Mouse (Mus musculus) embryo, embryonic 11 days (tissue): ENCODE results near the gene Orc1.

Source experiments
- DNase-seq: peaks from one replicate; pipeline ENCODE4 v3.0.0-alpha.2; 2015

Orc1 gene

DNA sequence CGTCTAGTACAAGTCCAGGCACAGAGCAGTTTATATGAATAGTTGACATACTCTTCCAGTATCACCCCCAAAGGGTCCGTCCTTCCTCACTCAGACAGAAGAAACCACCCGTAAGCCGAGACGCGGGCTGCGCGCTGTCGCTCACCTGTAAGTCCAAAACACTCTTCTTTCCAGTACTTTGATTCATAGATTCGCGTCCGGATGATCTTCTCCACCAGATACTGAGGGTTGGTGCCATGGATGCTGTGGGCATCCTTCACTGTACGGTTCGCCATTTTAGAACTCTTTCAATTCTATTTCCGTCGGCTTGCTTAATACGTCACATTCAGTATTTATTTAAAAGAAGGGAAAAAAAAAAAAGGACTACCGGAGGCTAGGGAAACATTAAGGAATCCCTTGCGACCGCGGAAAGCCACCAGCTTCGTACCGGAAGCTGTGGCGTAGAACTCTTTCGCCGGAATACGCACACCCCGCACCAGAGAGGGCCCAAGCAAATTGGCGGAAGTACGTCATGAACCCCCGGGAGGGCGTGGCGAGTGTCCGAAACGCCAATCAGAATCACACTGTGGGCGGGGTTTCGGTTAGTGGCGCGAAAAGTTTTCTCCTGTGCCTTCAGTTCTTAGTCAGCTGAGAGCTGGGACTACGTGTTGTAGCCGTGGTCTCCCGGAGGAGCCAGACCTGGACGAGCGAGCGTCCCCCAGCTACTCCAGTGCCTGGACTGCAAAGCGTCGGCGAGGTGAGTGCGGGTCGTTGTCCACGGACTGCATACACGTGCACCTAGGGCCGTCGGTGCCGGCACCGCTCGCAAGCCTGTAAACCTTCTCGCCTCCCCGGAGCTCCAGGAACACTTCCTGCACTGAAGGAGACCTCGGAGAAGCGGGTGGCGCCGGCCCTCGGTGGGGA lies at the start of gene Orc1, which contains the start of gene Prpf38a:
Gene Orc1, plus strand, starts transcription at position 584 of the 903 bp plus-strand sequence.
Gene Prpf38a, minus strand, starts transcription at position 497 of the 903 bp plus-strand sequence.
- peak; percentile 99 for DNase-seq

DNA sequence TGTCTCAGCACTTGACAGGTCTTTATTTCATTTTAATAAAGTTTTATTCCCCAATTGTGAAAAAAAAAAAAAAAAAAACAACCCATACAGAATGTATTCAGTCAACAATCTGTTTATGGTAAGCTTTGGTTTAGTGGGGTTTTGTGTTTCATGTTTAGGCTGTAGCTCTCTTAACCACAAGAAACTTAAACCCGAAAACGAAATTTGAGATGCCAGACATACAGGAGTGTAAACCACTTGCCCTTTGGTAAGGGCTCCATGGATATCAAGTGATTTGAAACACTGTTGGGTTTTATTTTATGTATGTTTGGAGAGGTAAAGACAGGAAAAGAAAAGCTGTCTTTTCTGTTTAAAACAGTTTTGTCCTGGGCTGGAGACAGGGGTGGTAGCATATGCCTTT lies 39.5 kb upstream of the Orc1 start:
- DNase-seq: no peak

DNA sequence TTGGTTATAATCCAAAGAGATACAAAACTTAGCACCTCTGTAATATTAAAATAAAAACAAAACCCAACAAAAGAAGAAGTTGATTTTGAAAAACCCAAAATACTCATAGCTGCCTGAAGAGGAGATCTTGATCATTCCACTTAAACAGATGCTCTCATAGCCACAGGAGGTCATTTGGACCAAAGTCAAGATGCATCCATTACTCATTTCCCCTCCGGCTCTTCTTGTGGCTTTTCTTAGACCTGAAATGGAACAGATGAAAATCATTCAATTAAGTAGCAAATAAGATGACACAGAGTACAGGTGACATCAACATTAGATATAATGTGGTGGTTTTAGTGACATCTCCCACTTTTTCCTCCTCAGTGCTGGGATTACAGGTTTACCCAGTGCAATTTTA lies 14.2 kb upstream of the Orc1 start:
- no peak for DNase-seq

DNA sequence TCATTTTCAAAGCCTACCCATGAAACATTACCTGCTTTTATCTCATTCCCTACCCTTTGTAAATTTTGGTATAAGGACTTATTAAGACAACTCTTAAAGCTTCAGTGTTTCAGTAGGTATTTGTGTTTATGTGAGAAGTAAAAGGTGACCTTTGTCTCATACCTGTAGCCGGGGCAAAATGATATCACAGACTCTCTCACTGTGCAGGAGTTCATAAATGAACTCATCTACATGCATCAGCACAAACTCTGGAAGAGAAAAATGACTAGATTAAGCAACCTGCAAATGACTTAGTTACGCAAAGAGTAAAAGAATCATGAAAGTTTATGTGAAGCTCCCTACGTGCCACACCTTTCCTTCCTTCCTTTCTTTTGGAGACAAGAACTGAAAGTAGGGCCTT lies 6.6 kb upstream of the Orc1 start:
- no peak for DNase-seq

DNA sequence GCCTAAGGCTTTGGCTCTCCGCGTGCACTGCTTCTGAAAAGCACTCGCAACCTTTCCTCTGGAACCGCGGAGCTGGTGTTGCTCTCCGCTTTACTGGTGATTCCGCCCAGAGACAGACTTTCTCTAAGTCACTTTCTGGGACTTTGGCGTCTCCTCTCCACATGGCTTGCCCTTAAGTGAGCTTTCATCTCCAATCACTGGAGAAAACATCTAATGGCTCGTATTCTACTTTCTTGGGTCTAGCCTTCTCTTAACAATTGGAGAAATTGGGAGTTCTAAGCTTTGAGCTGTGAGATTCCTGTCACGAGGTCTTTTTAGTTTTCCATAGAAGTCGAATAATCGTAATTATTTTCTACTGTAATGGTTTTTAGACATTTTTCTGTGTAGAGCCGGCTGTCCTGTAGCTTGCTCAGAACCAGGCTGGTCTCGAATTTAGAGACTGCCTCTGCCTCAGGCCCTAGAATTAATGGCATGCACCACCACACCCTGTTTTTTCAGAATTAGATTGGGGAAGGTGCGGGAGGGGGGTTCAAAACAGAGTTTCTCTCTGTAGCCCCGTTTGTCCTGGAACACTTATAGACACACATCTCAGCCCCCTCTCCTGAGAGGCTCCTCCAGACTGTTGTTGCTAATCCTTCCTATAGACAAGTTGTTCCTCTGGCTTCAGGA lies 654 bp downstream of the Orc1 start:
- DNase-seq: peak; percentile 5

DNA sequence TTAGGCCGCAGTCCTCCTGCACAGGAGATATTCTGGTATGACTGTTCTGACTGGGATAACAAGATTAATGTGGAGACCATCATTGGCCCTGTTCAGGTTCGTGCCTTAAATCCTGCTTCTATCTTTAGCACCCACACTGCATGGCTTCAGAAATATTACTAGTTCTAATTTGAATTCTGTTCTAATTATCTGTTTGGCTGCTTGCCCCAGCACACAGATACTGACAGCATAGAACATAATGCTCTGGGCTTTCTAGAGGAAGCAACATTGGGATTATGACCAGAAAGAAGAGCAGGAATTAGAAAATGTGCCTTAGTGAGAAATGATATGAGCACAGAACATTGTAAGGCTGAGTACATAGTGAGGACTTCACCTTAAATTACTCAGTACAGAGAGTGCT lies 14.2 kb downstream of the Orc1 start:
- no peak for DNase-seq

DNA sequence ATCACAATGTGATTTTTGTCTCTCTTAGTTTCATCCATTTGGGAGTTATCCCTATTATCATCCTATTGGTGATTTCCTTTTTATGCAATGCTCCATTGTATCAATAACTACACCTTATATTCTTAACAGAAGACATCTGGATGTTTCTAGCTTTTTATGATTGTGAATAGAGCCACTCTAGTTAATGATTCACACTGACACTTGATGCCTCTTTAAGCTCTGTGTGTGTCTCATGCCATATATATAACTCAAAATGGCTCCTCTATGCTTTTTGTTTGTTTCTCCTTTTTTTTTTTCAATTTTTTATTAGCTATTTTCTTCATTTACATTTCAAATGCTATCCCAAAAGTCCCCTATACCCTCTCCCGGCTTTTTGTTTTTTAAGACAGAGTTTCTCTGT lies 16.6 kb downstream of the Orc1 start:
- DNase-seq: no peak

DNA sequence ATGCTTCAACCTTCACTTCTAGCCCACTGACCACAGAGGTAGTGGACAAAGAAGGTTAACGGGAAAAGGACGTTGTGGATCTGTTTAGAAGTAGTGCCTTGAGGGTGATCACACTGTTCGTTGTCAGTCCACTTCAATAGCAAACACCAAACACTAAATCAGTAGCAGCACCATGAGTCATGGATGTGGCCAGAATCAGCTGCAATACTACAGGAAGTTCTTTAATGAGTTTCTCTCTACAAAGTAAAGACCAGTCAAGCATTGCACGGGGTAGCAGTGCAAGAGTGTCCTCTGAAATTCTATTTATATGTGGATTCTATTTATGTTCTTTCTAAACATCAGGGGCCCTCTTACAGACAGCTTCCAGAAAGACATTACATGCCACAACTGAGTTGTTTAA lies 19.1 kb downstream of the Orc1 start:
- no peak for DNase-seq

DNA sequence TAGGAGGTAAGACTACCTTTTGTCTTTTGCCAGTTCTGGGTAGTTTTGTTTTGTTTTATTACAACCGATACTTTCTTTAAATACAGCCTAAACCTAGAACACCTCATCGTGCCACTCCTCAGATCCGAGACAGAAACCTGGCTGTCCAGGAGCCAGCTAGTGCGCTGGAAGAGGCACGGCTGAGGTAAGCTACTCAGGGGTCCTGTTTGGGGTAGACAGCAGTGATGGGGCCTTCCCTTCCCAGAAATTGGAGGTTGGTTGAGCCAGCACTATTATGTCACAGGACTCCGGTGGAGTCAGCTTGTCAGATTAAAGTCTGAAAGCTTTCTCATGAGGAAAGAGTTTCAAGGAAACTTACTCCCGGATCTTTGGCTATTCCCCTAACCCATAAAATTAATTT lies 22.6 kb downstream of the Orc1 start:
- no peak for DNase-seq

DNA sequence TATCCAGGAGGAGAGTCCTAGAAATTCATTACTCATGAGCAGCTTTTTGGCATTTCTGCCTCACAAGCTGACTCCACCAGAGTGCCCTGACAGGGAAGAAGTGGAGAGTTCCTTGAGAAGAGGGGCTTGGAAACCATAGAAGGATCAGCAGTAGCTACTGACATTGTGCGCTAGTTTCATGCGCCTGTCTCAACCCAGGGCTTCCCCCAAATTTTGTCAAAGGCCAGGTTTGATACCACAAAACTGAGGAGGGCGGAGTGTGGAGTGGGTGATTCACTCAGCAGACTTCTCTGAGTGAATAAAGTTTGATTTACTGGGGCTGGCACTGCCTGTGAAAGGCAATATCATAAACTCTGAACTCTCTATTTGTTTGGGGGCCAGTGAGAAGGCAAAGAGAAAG lies 29.4 kb downstream of the Orc1 start:
- no peak for DNase-seq

DNA sequence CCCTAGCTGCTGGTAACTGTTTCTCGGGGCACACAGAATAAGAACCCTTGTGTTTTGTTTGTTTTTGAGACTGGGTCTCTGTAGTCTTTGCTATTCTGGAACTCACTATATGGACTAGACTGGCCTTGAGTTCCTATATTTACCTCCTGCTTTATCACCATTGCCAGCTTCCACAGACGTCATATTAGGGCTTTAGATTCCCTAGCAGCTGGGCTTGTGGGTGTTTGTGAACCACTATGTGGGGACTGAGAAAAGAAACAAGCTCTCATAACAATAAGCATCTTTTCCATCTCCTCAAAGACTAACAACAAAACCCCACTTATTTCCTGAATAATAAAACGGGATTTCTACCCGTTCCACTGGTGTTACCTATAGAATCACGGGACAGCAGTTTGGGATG lies 31.7 kb downstream of the Orc1 start:
- DNase-seq: no peak

DNA sequence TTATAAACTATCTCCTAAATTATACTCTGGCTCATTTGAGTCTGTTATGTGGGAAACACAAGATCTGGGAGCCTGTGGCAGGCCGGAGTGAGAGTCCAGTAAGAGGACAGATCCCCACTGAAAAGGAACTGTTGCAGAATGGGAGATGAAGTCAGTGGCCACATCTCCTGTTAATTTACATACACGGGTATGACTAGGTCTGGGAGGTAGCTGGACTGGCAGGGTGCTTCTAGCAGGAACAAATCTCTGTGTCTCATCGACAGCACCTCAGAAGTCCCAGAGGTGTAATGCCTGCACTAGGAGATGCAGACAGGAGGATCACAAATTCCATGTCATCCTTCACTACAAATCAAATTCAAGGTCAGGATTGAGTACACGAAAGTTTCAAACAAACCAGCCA lies 39.4 kb downstream of the Orc1 start:
- no peak for DNase-seq

DNA sequence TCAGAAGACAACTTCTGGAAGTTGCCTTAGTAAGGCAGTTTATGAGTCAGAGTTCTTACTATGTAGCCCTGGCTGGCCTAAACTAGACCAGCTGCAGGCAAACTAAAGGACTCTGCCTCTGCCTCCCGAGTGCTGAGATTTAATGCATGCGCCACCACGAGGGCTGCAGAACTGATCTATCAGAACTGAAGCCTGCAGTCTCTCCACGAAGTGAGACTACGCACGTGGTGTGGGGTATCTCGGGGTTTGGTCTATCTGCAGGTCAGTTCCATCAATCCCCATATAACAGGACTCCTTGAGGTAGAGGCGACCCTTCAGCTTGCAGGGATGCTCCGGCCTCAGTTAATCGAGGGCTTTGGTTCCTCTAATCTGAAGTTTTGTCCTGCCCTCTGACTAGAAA lies 39.9 kb downstream of the Orc1 start:
- peak; percentile 55 for DNase-seq

DNA sequence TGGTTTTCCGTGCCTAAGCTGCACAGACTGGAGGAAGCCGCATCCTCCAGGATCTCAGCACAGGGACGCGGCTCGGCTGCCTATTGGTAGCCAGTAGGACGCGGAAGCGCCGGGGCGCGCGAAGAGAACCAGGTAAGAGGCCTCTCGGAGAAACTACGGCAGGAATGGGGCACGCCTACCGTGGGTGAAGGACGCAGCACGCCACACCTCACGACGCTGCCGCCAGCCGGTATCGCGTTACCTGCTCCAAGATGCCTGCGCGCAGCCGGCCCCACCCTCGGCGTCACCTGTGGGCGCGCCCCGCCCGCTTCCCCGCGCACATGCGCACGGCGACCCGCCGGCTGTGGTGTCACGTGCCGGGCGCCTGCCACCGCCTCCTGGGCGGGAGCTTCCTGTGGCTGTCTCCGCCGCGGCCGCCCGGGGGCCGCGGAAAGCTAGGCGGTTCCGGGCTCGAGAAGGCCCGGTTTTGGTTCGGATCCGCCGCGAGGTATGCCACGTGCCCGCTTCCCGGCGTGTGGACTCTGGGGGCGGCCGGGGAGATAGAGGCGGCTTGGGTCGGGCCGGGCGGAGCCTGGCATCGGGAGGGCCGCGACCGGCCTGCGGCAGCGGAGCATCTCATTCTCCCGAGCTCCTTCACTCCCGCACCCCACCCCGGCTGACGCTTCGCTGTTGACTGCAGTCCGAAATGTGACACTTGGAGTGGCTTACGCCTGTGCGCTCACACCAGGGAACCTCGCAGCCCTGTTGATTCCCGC lies 40.5 kb downstream of the Orc1 start, which contains the start of gene Cc2d1b:
Gene Cc2d1b, plus strand, starts transcription at position 354 of the 755 bp plus-strand sequence.
- peak; percentile 94 for DNase-seq

DNA sequence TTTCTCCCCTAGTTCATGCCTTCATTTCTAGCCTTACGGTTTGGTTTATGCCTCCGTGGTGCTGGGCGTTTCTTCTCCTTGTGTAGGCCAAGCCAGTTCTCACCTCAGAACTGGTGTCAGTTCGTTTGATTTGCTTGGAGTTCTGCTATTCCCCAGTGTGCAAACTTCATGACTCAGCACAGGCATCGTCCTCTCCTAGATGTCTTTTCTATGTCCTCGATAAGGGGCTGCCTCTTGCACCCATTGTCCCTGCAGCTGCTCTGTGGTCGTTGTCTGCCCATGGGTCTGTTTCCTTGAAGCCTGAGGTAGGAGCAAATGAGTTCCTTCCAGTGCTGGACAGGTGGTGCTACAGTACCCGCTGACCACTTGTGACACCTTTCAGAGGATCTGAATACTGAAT lies 41.3 kb downstream of the Orc1 start:
- no peak for DNase-seq

DNA sequence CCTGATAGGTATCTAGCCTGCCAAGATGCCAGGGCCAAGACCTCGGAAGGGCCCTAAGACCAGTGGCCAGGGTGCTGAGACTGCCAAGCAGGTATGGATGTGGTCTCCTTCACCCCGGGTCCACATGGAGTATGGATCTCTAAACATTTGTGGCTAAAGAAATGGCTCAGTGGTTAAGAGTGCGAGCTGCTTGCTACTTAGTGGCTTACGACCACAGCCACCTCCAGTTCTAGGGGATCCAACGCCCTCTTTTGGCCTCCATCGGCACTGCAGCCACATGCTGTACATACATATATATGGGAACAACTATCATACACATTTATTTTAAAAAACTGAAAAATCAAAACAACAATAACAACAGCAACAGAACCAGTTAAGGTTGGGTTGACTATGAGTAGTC lies 42.3 kb downstream of the Orc1 start:
- DNase-seq: no peak

DNA sequence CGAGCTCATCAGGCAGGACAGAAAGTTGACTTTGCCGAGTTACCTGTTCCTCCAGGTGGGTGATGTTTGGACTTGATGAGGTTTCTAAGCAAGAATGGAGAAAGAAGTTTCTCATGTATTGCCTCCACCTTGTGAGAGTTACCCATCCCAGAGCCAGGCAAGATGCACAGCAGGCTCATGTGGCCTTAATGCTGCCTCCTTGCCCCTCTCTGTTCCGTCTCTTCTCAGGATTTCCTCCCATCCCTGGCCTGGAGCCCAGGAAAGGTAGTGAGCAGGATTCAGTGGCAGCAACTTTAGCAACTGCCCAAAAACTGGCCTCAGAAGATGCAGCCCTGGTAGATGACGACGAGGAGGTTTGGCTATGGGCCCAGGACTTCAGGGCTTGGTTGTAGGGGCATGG lies 47.8 kb downstream of the Orc1 start:
- DNase-seq: no peak

DNA sequence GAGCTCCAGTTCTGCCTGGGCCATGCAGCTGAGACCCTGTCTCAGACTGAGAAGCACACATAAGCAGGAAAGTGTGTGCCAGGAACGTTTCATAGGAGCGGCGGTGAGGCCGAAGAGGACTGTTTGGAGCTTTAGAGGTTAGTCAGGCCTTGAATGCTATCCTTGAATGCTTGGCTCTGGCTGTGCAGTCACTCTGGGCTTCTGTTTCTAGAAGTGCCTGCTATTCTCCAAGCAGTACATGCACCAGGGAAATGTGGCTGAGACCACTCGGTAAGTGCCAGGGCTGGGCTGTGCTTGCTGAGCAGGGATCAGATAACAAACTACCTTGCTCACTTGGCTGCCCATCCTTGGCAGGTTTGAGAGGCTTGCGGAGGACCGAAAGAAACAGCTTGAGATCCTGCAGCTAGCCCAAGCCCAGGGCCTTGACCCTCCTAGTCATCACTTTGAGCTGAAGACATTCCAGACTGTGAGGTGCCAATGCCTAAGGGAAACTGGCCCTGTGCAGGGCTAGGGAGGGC lies 50.2 kb downstream of the Orc1 start:
- DNase-seq: no peak

DNA sequence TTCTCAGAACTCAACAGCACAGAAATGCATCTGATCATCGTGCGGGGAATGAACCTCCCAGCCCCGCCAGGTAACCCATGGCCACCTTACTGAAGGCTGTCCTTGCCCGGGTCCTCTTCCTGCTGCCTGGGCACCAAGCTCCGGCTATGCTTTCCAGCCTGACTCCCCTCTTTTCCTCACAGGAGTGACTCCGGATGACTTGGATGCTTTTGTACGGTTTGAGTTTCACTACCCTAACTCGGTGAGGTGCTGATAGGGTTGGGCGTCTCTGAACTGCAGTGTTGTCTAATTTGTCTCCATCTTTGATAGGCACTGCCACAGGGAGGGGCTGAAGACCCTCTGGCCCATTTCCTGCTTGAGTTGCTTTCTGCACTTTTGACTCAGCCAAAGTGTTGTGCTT lies 50.9 kb downstream of the Orc1 start:
- no peak for DNase-seq

DNA sequence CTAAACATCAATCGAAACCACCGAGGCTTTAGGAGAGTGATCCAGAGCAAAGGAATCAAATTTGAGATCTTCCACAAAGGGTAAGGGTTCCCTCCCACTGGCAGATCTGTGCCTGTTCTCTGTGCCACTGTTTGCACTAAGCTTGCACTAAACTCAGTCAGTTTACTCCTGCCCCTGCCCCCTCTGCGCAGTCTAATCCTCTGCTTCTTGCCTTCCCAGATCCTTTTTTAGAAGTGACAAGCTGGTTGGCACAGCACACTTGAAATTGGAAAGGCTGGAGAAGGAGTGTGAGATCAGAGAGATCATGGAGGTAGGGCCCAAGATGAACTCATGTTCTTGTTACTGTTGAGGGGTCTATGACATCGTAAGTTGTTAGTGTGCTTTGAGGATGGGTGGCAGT lies 52.4 kb downstream of the Orc1 start:
- no peak for DNase-seq

DNA sequence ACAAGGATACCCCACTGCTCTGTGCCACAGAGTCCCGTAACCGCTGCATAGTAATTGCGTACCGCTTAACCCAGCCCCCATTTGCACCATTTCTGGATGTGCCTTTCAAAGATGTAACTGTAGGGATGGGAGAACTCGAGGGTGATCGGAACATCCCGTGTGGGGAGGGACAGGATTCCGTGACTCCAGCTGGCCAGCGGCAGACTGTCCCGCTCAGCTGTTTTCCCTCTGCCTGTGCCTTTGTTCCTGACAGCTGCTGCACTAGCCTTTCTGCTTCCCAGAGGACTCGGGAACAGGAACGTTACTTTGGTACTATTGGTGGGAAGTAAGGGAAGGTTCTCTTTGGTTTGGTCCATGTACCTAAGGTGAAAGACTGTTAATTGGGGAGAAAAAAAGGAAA lies 54.5 kb downstream of the Orc1 start:
- DNase-seq: no peak

DNA sequence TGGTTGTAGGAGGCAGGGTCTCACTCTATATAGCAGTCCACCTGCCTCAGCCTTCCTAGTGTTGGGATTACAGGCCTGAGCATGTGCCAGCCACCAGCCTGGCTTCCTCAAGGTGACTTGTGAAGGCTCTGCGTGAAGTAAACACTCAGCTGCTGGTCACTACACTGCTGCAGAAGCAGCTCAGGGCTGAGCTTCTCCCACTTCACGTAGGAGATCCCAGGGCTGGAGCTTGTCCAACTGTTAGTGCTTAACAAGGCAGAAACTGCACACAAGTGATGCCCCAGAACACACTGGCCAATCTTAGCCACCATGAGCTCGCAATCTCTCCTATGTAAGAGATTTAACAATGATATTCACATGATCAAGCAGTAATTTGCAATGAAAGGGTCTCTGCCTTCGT lies 55.5 kb downstream of the Orc1 start:
- no peak for DNase-seq

DNA sequence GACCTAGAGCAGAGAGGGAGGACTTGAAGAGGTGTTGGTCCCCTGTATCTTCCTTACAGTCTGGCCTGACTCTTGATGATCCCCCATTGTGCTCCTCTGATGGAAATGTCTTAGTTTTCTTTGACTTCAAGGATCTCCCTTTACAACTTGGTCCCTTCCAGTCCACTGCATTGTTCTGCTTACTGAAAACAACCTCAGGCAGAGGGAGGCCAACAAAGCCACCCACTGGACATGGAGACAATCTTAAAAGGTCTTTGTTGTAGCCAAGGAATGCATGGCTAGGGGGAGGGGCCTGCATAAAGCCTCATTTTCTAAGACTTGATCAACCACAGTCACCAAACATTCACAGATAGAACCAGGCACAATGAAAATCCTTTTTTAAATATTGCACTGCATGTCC lies 55.9 kb downstream of the Orc1 start:
- DNase-seq: peak; percentile 4
